Mouse (Mus musculus): ENCODE results near the gene Gpr3.

- no peak for TF ChIP-seq POLR2A (IDR thresholded peaks at IDR 0.05; ENCODE audit: insufficient read depth, low read length)
- no peak for TF ChIP-seq CTCF (IDR thresholded peaks at IDR 0.05; ENCODE audit: low read depth, low read length)
These were observed 15.5 kb downstream of the Gpr3 start for GRCm38 (mm10) chr4:133196852-133197251.

All from ES-Bruce4 (cell line).